Mouse (Mus musculus): ENCODE measurements around the gene Ampd1. TPM values are rescaled to one million over a fixed set of nuclear protein-coding genes. Genes with fewer than 3 reads are reported as not detected.
A peak's percentile ranks its signal among the peaks of the same experiment; 100 is the strongest.

Ampd1 gene
- total and polyA plus RNA-seq, 3 experiments = 0.08 to 0.18 TPM; not detected in 1

GRCm38 (mm10) chr3:103085986-103086385 lies 12.2 kb downstream of the Ampd1 start:
- Histone ChIP-seq H3K9me3 (replicated peaks; ENCODE audit: insufficient read depth, low read length) (no peaks in the 10 kb centered on the region), H3K36me3 (ENCODE audit: control insufficient read depth in 1 of 2, insufficient read depth in 2 of 2, low read length in 2 of 2) (no peaks in the 10 kb centered on the region), H3K4me3 (ENCODE audit: control insufficient read depth in 1 of 2, insufficient read depth in 1 of 2, low read depth in 2 of 2, low read length in 2 of 2) (no peak overlapping the region), H3K27ac (ENCODE audit: control insufficient read depth, low read depth, low read length) (no peak overlapping the region), H3K27me3 (ENCODE audit: control insufficient read depth in 1 of 2, insufficient read depth in 2 of 2, low read length in 2 of 2) (peaks cover 4 to 7% of the 10 kb centered on the region in 2 experiments; a peak in 2 of 4 replicates), H3K4me1 (ENCODE audit: control insufficient read depth in 1 of 2, insufficient read depth in 2 of 2, low read length in 2 of 2) (no peaks in the 10 kb centered on the region), H3K9ac (ENCODE audit: control insufficient read depth, low read depth, low read length, poor library complexity, severe bottlenecking) (no peak overlapping the region), H3K79me2 (ENCODE audit: control insufficient read depth, insufficient read depth, low read length, poor library complexity) (no peaks in the 10 kb centered on the region)
- DNase-seq (ENCODE audit: low read depth, low spot score) = no peak
- no peak for TF ChIP-seq SMC3 (IDR thresholded peaks at IDR 0.05; ENCODE audit: low read depth, low read length)

DNA sequence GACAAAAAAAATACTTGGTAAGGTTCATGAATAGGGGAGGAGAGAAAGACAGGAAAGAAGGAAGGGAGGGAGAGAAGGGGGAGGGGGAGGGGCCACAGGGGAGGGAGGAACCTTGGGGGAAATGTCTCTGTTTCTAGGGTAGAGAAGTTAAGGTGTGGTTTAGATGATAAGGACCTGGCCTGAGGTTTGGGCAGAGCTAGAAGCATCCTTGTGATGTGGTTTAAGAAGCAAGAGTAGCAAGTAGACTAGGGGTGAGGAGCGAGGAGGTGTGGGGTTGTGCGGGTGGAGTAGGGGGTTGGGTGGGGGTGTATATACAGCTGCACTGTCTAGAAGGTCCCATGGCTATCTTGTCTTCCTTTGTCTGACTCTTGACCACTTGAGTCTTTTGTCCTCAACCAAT lies 17.9 kb downstream of the Ampd1 start:
- no peak overlapping the region for H3K9ac ChIP-seq (ENCODE audit: control insufficient read depth, low read depth, low read length, poor library complexity, severe bottlenecking)
- H3K27me3 ChIP-seq (ENCODE audit: control insufficient read depth in 1 of 2, insufficient read depth in 2 of 2, low read length in 2 of 2) = no peaks in the 10 kb centered on the region
- no peak overlapping the region for H3K27ac ChIP-seq (ENCODE audit: control insufficient read depth, low read depth, low read length)
- H3K4me3 ChIP-seq (ENCODE audit: control insufficient read depth in 1 of 2, insufficient read depth in 1 of 2, low read depth in 2 of 2, low read length in 2 of 2) = no peak overlapping the region
- peak; percentile 59 for DNase-seq (ENCODE audit: low read depth, low spot score)
- H3K9me3 ChIP-seq (replicated peaks; ENCODE audit: insufficient read depth, low read length) = no peaks in the 10 kb centered on the region
- TF ChIP-seq MAZ (IDR thresholded peaks at IDR 0.05; ENCODE audit: low read depth, low read length) (no peak), USF1 (IDR thresholded peaks at IDR 0.05; ENCODE audit: low read depth, low read length) (no peak), KAT2A (conservative IDR thresholded peaks at IDR 0.05; ENCODE audit: low read depth, low read length) (no peak), POLR2AphosphoS5 (IDR thresholded peaks at IDR 0.05; ENCODE audit: borderline replicate concordance, low read depth, low read length) (no peak), CTCF (IDR thresholded peaks at IDR 0.05 in 2 of 3, conservative IDR thresholded peaks at IDR 0.05 in 1 of 3; ENCODE audit: control insufficient read depth in 1 of 3, insufficient read depth in 1 of 3, low read depth in 2 of 3, low read length in 3 of 3, poor library complexity in 1 of 3, severe bottlenecking in 1 of 3) (no peak), MXI1 (IDR thresholded peaks at IDR 0.05; ENCODE audit: low read depth, low read length) (no peak), UBTF (IDR thresholded peaks at IDR 0.05; ENCODE audit: borderline replicate concordance, insufficient read depth, low read depth, low read length) (no peak), MAX (IDR thresholded peaks at IDR 0.05; ENCODE audit: low read length) (no peak), RAD21 (IDR thresholded peaks at IDR 0.05; ENCODE audit: low read depth, low read length) (no peak), BHLHE40 (IDR thresholded peaks at IDR 0.05; ENCODE audit: borderline replicate concordance, low read depth, low read length) (no peak), ZMIZ1 (IDR thresholded peaks at IDR 0.05; ENCODE audit: low read depth, low read length) (no peak), ETS1 (IDR thresholded peaks at IDR 0.05; ENCODE audit: low read depth, low read length) (no peak), E2F4 (IDR thresholded peaks at IDR 0.05; ENCODE audit: borderline replicate concordance, low read depth, low read length) (no peak), ZC3H11A (IDR thresholded peaks at IDR 0.05; ENCODE audit: low read depth, low read length) (no peak), TCF12 (IDR thresholded peaks at IDR 0.05; ENCODE audit: low read depth, low read length) (no peak)
- H3K4me1 ChIP-seq (ENCODE audit: control insufficient read depth in 1 of 2, insufficient read depth in 2 of 2, low read length in 2 of 2) = peaks cover 0 to 7% of the 10 kb centered on the region in 2 experiments; a peak in 3 of 4 replicates
- H3K79me2 ChIP-seq (ENCODE audit: control insufficient read depth, insufficient read depth, low read length, poor library complexity) = no peaks in the 10 kb centered on the region
- peaks cover 0 to 7% of the 10 kb centered on the region in 2 experiments; a peak in 2 of 4 replicates for H3K36me3 ChIP-seq (ENCODE audit: control insufficient read depth in 1 of 2, insufficient read depth in 2 of 2, low read length in 2 of 2)
